Mouse (Mus musculus) stomach, embryonic 15.5 days (tissue): ENCODE measurements around the gene Aarsd1. TPM values are rescaled to one million over a fixed set of nuclear protein-coding genes. Genes with fewer than 3 reads are reported as not detected.
"Not testable (repeated sequence)": the region's sequence is repeated elsewhere in the genome, so short reads cannot be mapped to it uniquely, and the experiment has no call there.

Source experiments
- ATAC-seq: fragments of 200-750 bp; cut with Nextera tagmentation; 2 replicates; pipeline ENCODE4 v1.8.0; 2017; ENCODE audit warnings: low read depth, moderate number of reproducible peaks, moderate TSS enrichment; ENCODE audit not compliant: insufficient read depth, low FRiP score
- H3K27ac ChIP-seq: fragments of 300-500 bp; sonication (generic); 2 replicates; pipeline ENCODE4 v1.5.1; 2015; ENCODE audit warnings: mild to moderate bottlenecking, inconsistent platforms
- H3K27me3 ChIP-seq: fragments of 300-500 bp; sonication (generic); replicated peaks from 2 replicates; pipeline ENCODE4 v1.6.1; 2015; ENCODE audit warnings: inconsistent platforms
- H3K36me3 ChIP-seq: fragments of 300-500 bp; sonication (generic); 2 replicates; pipeline ENCODE4 v1.6.1; 2015; ENCODE audit warnings: inconsistent platforms
- H3K4me1 ChIP-seq: fragments of 300-500 bp; sonication (generic); 2 replicates; pipeline ENCODE4 v1.6.1; 2015; ENCODE audit warnings: inconsistent platforms
- H3K4me2 ChIP-seq: fragments of 300-500 bp; sonication (generic); 2 replicates; pipeline ENCODE4 v1.6.1; 2015; ENCODE audit warnings: mild to moderate bottlenecking, inconsistent platforms
- H3K4me3 ChIP-seq: fragments of 300-500 bp; sonication (generic); replicated peaks from 2 replicates; pipeline ENCODE4 v1.5.1; 2015; ENCODE audit warnings: inconsistent platforms
- H3K9ac ChIP-seq: fragments of 300-500 bp; sonication (generic); 2 replicates; pipeline ENCODE4 v1.6.1; 2015; ENCODE audit warnings: inconsistent platforms
- H3K9me3 ChIP-seq: fragments of 300-500 bp; sonication (generic); 2 replicates; pipeline ENCODE4 v1.6.1; 2016; ENCODE audit warnings: inconsistent platforms
- WGBS: fragments of 180-500 bp; shearing (Covaris S2); methylation state at CpG from one replicate; pipeline ENCODE4 v1.1.7; 2015; 5-methylcytosine and 5-hydroxymethylcytosine counted together
- polyA plus RNA-seq: library from polyadenylated mRNA; unstranded; fragments of >200 nt; fragmentation: Nextera tagmentation; extraction: Ambion mirVana; gene quantifications from 2 replicates; pipeline ENCODE4 v1.2.1, GENCODE M21; 2015

The Aarsd1 gene
- polyA plus RNA-seq = 58.5 and 69.5 TPM in 2 replicates

- Histone ChIP-seq H3K36me3 (peaks cover 7% of the 10 kb centered on the region; the same call in 1 of the 2 replicates), H3K4me2 (peak within 1 kb of the TSS; percentile 88), H3K27ac (peak within 1 kb of the TSS; percentile 59), H3K9ac (peak within 1 kb of the TSS; percentile 77), H3K4me3 (peak within 1 kb of the TSS; percentile 88), H3K9me3 (no peaks in the 10 kb centered on the region), H3K27me3 (no peaks in the 10 kb centered on the region), H3K4me1 (peaks cover 5% of the 10 kb centered on the region)
- peak; percentile 71 for ATAC-seq
- under 1% methylated on average over 45 of the region's 45 CpGs for WGBS
Observed at GRCm38 (mm10) chr11:101417101-101417855, at the start of gene Aarsd1. Gene Aarsd1 (minus strand): TSS chr11:101417615.

- not testable (repeated sequence) for ATAC-seq, H3K36me3 ChIP-seq, H3K27me3 ChIP-seq, H3K9ac ChIP-seq, H3K9me3 ChIP-seq, H3K27ac ChIP-seq
- peak overlapping the region; percentile 95 for H3K4me2 ChIP-seq
- 62% methylated on average over 5 of the region's 5 CpGs for WGBS
- peaks cover 38% of the 10 kb centered on the region for H3K4me1 ChIP-seq
- H3K4me3 ChIP-seq = peak overlapping the region; percentile 89
Observed at GRCm38 (mm10) chr11:101466552-101466950, 49.1 kb upstream of the Aarsd1 start.

- 2% methylated on average over 60 of the region's 60 CpGs for WGBS
Observed at GRCm38 (mm10) chr11:101465869-101466551, 48.6 kb upstream of the Aarsd1 start, which contains the start of gene Vat1. Gene Vat1 (minus strand): TSS chr11:101466230.

GRCm38 (mm10) chr11:101465101-101465868 is 47.9 kb upstream of the Aarsd1 start:
- no peaks in the 10 kb centered on the region for H3K9me3 ChIP-seq
- peak overlapping the region; percentile 68 for H3K9ac ChIP-seq
- H3K27me3 ChIP-seq = no peaks in the 10 kb centered on the region
- H3K4me1 ChIP-seq = peaks cover 38% of the 10 kb centered on the region
- peak overlapping the region; percentile 89 for H3K4me3 ChIP-seq
- H3K36me3 ChIP-seq = peaks cover 5% of the 10 kb centered on the region
- H3K4me2 ChIP-seq = peak overlapping the region; percentile 95
- peak overlapping the region; percentile 94 for H3K27ac ChIP-seq
- peak; percentile 40 for ATAC-seq
- under 1% methylated on average over 51 of the region's 51 CpGs for WGBS

More at GRCm38 (mm10) chr11:101465869-101466551, 48.6 kb upstream of the Aarsd1 start, which contains the start of gene Vat1:
- Histone ChIP-seq H3K4me1 (peaks cover 38% of the 10 kb centered on the region), H3K4me3 (peak within 1 kb of the TSS; percentile 89), H3K36me3 (peaks cover 4% of the 10 kb centered on the region; the same call in 1 of the 2 replicates), H3K27me3 (no peaks in the 10 kb centered on the region), H3K27ac (peak within 1 kb of the TSS; percentile 94), H3K9me3 (no peaks in the 10 kb centered on the region), H3K9ac (peak within 1 kb of the TSS; percentile 68), H3K4me2 (peak within 1 kb of the TSS; percentile 95)
- ATAC-seq = peak; percentile 59

- peak within 1 kb of the TSS; percentile 89 for H3K4me3 ChIP-seq
- H3K4me2 ChIP-seq = peak within 1 kb of the TSS; percentile 95
- H3K27ac ChIP-seq = peak within 1 kb of the TSS; percentile 94
- peaks cover 39% of the 10 kb centered on the region for H3K4me1 ChIP-seq
- WGBS = 12% methylated on average over 12 of the region's 12 CpGs
- no peaks in the 10 kb centered on the region for H3K27me3 ChIP-seq
- peaks cover 9% of the 10 kb centered on the region for H3K36me3 ChIP-seq
- H3K9ac ChIP-seq = peak within 1 kb of the TSS; percentile 68
- ATAC-seq = peak; percentile 20
- H3K9me3 ChIP-seq = no peaks in the 10 kb centered on the region
Observed at GRCm38 (mm10) chr11:101464211-101465100, 47.0 kb upstream of the Aarsd1 start, which contains the start of gene Rnd2. Gene Rnd2 (plus strand): TSS chr11:101464999.

GRCm38 (mm10) chr11:101462583-101463440 is 45.4 kb upstream of the Aarsd1 start:
- WGBS = 28% methylated on average over 13 of the region's 13 CpGs
- Histone ChIP-seq H3K27me3 (no peaks in the 10 kb centered on the region), H3K27ac (no peak overlapping the region), H3K4me2 (peak overlapping the region; percentile 95; the same call in 1 of the 2 replicates), H3K9ac (no peak overlapping the region), H3K36me3 (peaks cover 9% of the 10 kb centered on the region), H3K9me3 (no peaks in the 10 kb centered on the region), H3K4me1 (peaks cover 43% of the 10 kb centered on the region), H3K4me3 (no peak overlapping the region)
- no peak for ATAC-seq

GRCm38 (mm10) chr11:101462141-101462540 is 44.7 kb upstream of the Aarsd1 start:
- H3K36me3 ChIP-seq = peaks cover 9% of the 10 kb centered on the region
- H3K4me1 ChIP-seq = peaks cover 43% of the 10 kb centered on the region
- H3K27ac ChIP-seq = no peak overlapping the region
- WGBS = 83% methylated on average over 14 of the region's 14 CpGs
- H3K9me3 ChIP-seq = no peaks in the 10 kb centered on the region
- no peaks in the 10 kb centered on the region for H3K27me3 ChIP-seq
- H3K4me2 ChIP-seq = no peak overlapping the region
- ATAC-seq = no peak
- no peak overlapping the region for H3K9ac ChIP-seq
- no peak overlapping the region for H3K4me3 ChIP-seq

- 83% methylated on average over 15 of the region's 15 CpGs for WGBS
- no peaks in the 10 kb centered on the region for H3K9me3 ChIP-seq
- peaks cover 36% of the 10 kb centered on the region for H3K4me1 ChIP-seq
- H3K36me3 ChIP-seq = peaks cover 9% of the 10 kb centered on the region
- H3K9ac ChIP-seq = no peak overlapping the region
- H3K4me2 ChIP-seq = no peak overlapping the region
- no peak overlapping the region for H3K27ac ChIP-seq
- no peaks in the 10 kb centered on the region for H3K27me3 ChIP-seq
- no peak for ATAC-seq
- no peak overlapping the region for H3K4me3 ChIP-seq
Observed at GRCm38 (mm10) chr11:101460321-101460720, 42.9 kb upstream of the Aarsd1 start.

GRCm38 (mm10) chr11:101459716-101460115 is 42.3 kb upstream of the Aarsd1 start:
- no peak overlapping the region for H3K4me2 ChIP-seq
- no peak overlapping the region for H3K27ac ChIP-seq
- H3K36me3 ChIP-seq = peaks cover 9% of the 10 kb centered on the region
- 57% methylated on average over 6 of the region's 6 CpGs for WGBS
- H3K4me3 ChIP-seq = no peak overlapping the region
- H3K27me3 ChIP-seq = no peaks in the 10 kb centered on the region
- peak; percentile 14; the same call in 1 of the 2 replicates for ATAC-seq
- no peaks in the 10 kb centered on the region for H3K9me3 ChIP-seq
- peaks cover 36% of the 10 kb centered on the region for H3K4me1 ChIP-seq
- no peak overlapping the region for H3K9ac ChIP-seq

GRCm38 (mm10) chr11:101458217-101458616 is 40.8 kb upstream of the Aarsd1 start:
- H3K36me3 ChIP-seq = peaks cover 9% of the 10 kb centered on the region
- 80% methylated on average over 12 of the region's 12 CpGs for WGBS

More at GRCm38 (mm10) chr11:101458217-101458616, 40.8 kb upstream of the Aarsd1 start:
- H3K4me1 ChIP-seq = peaks cover 22% of the 10 kb centered on the region
- H3K27ac ChIP-seq = no peak overlapping the region
- no peak overlapping the region for H3K4me3 ChIP-seq
- no peaks in the 10 kb centered on the region for H3K9me3 ChIP-seq
- H3K9ac ChIP-seq = no peak overlapping the region
- no peaks in the 10 kb centered on the region for H3K27me3 ChIP-seq
- no peak overlapping the region for H3K4me2 ChIP-seq
- no peak for ATAC-seq
